Mouse (Mus musculus) spleen, adult 2 months (tissue): ENCODE measurements around the gene Pcdh15. TPM values are rescaled to one million over a fixed set of nuclear protein-coding genes. Genes with fewer than 3 reads are reported as not detected.

ENCODE experiments used
- DNase-seq, 2 experiments: peaks; one replicate each; pipeline versions ENCODE4 v3.0.0 to v3.0.0-alpha.2; 2012 to 2021; ENCODE audit warnings: low spot score in 2 of 2, low read depth in 1 of 2
- H3K27ac ChIP-seq: fragments of 200-500 bp; 2 replicates; pipeline ENCODE4 v1.5.1; 2012; ENCODE audit warnings: low read length, inconsistent platforms; ENCODE audit not compliant: insufficient read depth
- H3K27me3 ChIP-seq: fragments of 200-500 bp; 2 replicates; pipeline ENCODE4 v1.6.1; 2012; ENCODE audit warnings: mild to moderate bottlenecking, moderate library complexity, low read length, inconsistent platforms; ENCODE audit not compliant: control insufficient read depth, insufficient read depth
- H3K36me3 ChIP-seq: fragments of 200-500 bp; 2 replicates; pipeline ENCODE4 v1.6.1; 2012; ENCODE audit warnings: mild to moderate bottlenecking, low read length, inconsistent platforms; ENCODE audit not compliant: control insufficient read depth, insufficient read depth
- H3K4me1 ChIP-seq: fragments of 200-500 bp; 2 replicates; pipeline ENCODE4 v1.6.1; 2011; ENCODE audit warnings: inconsistent platforms; ENCODE audit not compliant: control insufficient read depth, insufficient read depth, insufficient read length
- H3K4me3 ChIP-seq: fragments of 200-500 bp; 2 replicates; pipeline ENCODE4 v1.5.1; 2011; ENCODE audit warnings: mild to moderate bottlenecking, inconsistent platforms; ENCODE audit not compliant: insufficient read depth, insufficient read length; ENCODE audit errors: extremely low read depth
- CTCF ChIP-seq: fragments of 200-500 bp; IDR thresholded peaks from 2 replicates; pipeline ENCODE4 v1.5.1; 2011; ENCODE audit warnings: mild to moderate bottlenecking, inconsistent platforms; ENCODE audit not compliant: insufficient read depth, insufficient read length, insufficient replicate concordance; ENCODE audit errors: extremely low read depth
- POLR2A ChIP-seq: fragments of 200-500 bp; IDR thresholded peaks from 2 replicates; pipeline ENCODE4 v1.6.1; 2011; ENCODE audit warnings: low read depth, low read length, inconsistent platforms
- whole genome bisulfite sequencing: fragments of 180-500 bp; shearing (Covaris S2); methylation state at CpG from one replicate; pipeline ENCODE4 v1.1.7; 2018; 5-methylcytosine and 5-hydroxymethylcytosine counted together
- polyA plus RNA-seq: library from polyadenylated mRNA; depleted of rRNA; stranded (reverse); fragments of >200 nt; gene quantifications from 2 replicates; pipeline ENCODE4 v1.2.3, GENCODE M21; 2012

Pcdh15 gene
- polyA plus RNA-seq, 1 experiment = 0.51 TPM

DNA sequence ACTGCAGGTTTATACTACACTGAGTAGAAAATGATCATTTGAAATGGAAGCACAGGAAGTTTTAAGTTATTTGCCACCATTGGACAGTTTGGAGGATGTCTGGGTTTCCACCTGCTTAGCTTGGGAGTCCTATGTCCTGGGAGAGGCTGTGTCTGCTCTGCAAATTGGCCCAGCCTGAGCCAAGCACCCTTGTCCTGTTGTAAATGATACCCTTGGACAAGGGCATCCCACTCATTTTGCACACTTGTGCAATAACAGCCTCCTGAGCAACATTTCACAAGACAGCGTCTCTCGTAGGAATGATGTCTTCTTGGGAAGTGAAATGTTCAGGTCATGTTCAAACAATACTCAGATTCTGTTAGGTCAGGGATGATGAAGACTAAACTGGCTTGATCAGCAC is 1456.2 kb downstream of the Pcdh15 start:
- Histone ChIP-seq H3K27me3 (no peaks in the 10 kb centered on the region), H3K27ac (no peak overlapping the region), H3K36me3 (no peaks in the 10 kb centered on the region), H3K4me3 (no peak overlapping the region), H3K4me1 (no peaks in the 10 kb centered on the region)
- DNase-seq = no peak
- 96% methylated on average over 2 of the region's 2 CpGs for WGBS
- TF ChIP-seq CTCF (no peak), POLR2A (no peak)

DNA sequence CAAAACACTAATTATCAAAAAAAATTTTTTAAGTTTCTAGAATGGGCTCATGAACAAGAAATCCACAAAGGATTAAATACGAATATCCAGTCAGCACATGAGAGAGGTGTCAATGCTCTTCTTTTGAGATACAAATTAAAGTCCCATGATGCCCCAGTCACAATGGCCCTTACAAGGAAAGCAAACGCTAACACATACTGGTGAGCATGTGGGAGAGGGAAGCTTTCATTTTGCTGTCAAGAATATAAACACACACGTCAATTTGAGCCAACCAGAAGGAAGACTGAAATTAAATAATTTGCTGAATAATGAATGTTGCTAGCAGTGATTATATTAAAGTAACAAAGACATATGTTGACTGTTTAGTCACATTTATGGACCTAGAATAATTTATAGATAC is 1470.5 kb downstream of the Pcdh15 start:
- H3K36me3 ChIP-seq = no peaks in the 10 kb centered on the region
- DNase-seq = no peak
- H3K27ac ChIP-seq = no peak overlapping the region
- H3K27me3 ChIP-seq = no peaks in the 10 kb centered on the region
- TF ChIP-seq POLR2A = no peak
- TF ChIP-seq CTCF = no peak
- H3K4me3 ChIP-seq = no peak overlapping the region
- 84% methylated on average over 3 of the region's 3 CpGs for WGBS
- H3K4me1 ChIP-seq = no peaks in the 10 kb centered on the region

DNA sequence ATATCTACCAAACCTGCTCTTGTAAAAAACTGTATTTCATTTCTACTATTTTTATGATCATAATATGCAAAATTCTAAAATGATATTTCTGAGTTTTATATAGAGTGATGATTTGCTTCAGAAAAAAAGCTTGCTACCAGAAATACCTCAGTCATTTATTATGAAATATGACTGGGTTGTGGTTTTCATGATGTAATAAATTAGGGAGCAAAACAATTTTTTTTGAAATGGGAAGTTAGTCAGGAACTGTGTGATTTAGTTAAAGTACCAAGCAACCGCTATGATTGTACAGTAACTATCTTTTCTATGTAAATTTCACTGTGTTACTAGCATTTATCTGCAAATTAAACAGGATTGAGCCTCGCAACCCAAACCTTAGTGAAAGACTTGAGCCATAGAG is 1480.8 kb downstream of the Pcdh15 start:
- H3K27ac ChIP-seq = no peak overlapping the region
- TF ChIP-seq POLR2A (no peak), CTCF (no peak)
- H3K4me1 ChIP-seq = no peaks in the 10 kb centered on the region
- no peak overlapping the region for H3K4me3 ChIP-seq
- no peak for DNase-seq
- H3K36me3 ChIP-seq = no peaks in the 10 kb centered on the region
- WGBS = 27% methylated on average over 2 of the region's 2 CpGs
- H3K27me3 ChIP-seq = no peaks in the 10 kb centered on the region

DNA sequence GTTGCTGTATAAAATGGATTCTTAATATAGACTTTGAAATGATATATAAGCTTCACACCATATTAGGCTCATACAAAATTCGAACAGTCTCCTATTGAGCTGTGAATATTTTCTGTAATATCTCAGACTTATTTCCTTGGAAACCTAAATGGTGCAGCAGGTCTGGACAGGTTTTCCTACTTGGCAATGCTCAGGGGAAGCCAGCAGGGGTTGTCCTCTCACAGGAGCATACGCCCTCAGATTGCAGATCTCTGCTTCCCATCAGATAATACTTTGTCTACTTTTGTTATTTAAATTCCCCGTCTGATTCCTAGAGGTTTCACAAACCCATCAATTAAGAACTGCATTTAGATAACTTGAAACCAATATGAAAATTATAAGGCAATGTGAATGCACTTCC is 1492.7 kb downstream of the Pcdh15 start:
- 85% methylated on average over 3 of the region's 3 CpGs for WGBS
- Histone ChIP-seq H3K27me3 (no peaks in the 10 kb centered on the region), H3K4me3 (no peak overlapping the region), H3K4me1 (no peaks in the 10 kb centered on the region), H3K27ac (no peak overlapping the region), H3K36me3 (no peaks in the 10 kb centered on the region)
- no peak for DNase-seq
- TF ChIP-seq POLR2A = no peak

DNA sequence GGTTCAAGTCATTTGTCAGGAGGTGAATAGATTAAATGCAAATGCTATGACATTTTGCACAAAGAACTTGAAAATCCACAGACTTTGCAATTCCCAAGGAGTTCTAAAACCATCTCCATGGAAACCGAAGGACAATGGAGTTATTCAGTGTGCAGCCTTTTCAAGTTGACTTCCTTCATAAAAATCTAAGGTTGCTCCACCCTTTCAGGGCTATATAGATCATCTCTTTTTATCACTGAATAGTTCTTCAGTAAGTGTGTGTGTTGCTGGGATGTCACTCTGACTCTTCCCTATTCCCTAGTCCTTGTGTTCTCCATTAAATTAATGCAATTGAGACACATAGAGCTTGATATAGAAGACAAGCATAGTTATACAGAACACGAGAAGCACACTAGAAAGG is 1508.5 kb downstream of the Pcdh15 start:
- H3K27me3 ChIP-seq = no peaks in the 10 kb centered on the region
- no peak overlapping the region for H3K27ac ChIP-seq
- no peak for DNase-seq
- H3K36me3 ChIP-seq = no peaks in the 10 kb centered on the region
- 83% methylated on average over 2 of the region's 2 CpGs for WGBS
- H3K4me3 ChIP-seq = no peak overlapping the region
- no peak for TF ChIP-seq POLR2A
- TF ChIP-seq CTCF = no peak
- H3K4me1 ChIP-seq = no peaks in the 10 kb centered on the region

DNA sequence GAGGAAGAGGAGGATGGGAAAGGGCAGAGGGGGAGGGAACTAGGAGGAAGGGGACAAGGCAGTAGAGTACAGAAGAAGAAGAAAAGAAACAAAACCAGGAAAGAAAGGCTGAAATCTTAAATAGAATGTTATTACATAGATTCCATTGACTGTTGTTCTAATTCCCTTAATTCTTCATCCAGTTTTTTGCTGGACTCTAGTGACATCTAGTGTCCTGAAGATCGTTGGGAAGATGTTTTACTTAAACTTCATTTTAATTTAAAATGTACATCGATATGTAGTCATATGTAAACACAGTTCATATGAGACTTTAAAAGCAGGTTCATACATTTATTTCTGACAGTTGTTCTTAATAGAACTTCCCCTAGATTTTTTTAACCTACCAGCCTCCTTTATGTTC is 1522.7 kb downstream of the Pcdh15 start:
- no peaks in the 10 kb centered on the region for H3K4me1 ChIP-seq
- no peak for DNase-seq
- WGBS = 56% methylated on average over 2 of the region's 2 CpGs
- H3K27ac ChIP-seq = no peak overlapping the region
- no peak overlapping the region for H3K4me3 ChIP-seq
- H3K27me3 ChIP-seq = no peaks in the 10 kb centered on the region
- TF ChIP-seq POLR2A = no peak
- no peak for TF ChIP-seq CTCF
- H3K36me3 ChIP-seq = no peaks in the 10 kb centered on the region

DNA sequence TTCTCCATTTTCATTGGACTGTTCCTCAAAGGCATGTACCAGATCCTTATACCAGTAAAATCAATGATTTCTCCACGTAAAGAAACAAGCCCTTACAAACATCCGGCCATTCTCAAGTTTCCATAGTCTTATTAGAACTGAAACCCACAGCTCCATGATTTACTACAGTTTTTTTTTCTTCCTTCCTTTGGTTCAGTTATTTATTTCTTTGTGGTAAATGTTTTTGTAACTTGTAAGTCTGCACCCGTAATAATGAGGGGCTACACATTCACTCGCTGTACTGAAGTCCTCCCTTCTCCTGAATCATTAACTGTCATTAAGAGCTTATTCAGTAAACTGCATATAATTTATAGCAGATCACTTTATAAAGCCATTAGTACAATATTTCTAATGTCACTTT is 1526.6 kb downstream of the Pcdh15 start:
- 15% methylated on average over 4 of the region's 4 CpGs for WGBS
- no peaks in the 10 kb centered on the region for H3K36me3 ChIP-seq
- H3K4me1 ChIP-seq = no peaks in the 10 kb centered on the region
- H3K27me3 ChIP-seq = no peaks in the 10 kb centered on the region
- DNase-seq = no peak
- no peak overlapping the region for H3K27ac ChIP-seq
- TF ChIP-seq CTCF = no peak
- TF ChIP-seq POLR2A = no peak
- no peak overlapping the region for H3K4me3 ChIP-seq
